Mouse (Mus musculus): ENCODE results near the gene Anapc1.

Anapc1 gene

DNA sequence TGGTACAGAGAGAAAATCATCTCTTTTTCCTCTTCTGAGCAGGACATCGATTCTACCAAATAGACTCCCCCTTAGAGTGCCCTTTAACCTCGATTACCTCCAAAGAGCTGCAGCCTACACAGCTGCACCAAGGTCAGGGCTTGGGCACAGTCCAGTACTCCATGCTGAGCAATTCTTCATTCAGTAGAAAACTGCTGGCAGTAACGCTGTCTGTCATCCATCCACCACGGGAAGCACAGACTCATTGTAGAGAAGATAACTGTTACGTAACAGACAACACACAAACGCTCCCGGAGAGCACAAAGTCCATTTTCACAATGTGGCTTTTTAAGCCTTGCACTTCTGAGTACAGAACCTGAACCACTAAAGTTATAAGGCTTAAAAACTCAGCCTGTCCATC, 74.9 kb downstream of the Anapc1 start:
- POLR2A ChIA-PET, result interaction anchor here in 1 of 4 experiments (0.6 kb wide), 1 partner anchor 43 kb away, joined by 3 read pairs; no protein-coding TSS in a partner anchor

GRCm38 (mm10) chr2:128611178-128611577, 76.0 kb downstream of the Anapc1 start:
- ChIA-PET CTCF (interaction anchor here in 1 of 4 experiments (1.0 kb wide), 1 partner anchor 38 kb away, joined by 3 read pairs; no protein-coding TSS in a partner anchor), POLR2A (interaction anchor here in 1 of 4 experiments (0.9 kb wide), 1 partner anchor 9 kb away, joined by 3 read pairs; no protein-coding TSS in a partner anchor)

More for the DNA sequence above, 74.9 kb downstream of the Anapc1 start:
- CTCF ChIA-PET, result no interaction called here

- POLR2A ChIA-PET, result interaction anchor here in 1 of 4 experiments (0.8 to 1.4 kb wide), 2 partner anchors 14 to 19 kb away, joined by 3 read pairs; no protein-coding TSS in a partner anchor
- CTCF ChIA-PET, result interaction anchor here in 1 of 4 experiments (0.8 kb wide), 1 partner anchor 32 kb away, joined by 3 read pairs; no protein-coding TSS in a partner anchor
Measured at GRCm38 (mm10) chr2:128609286-128609685, 77.9 kb downstream of the Anapc1 start.

- ChIA-PET CTCF (no interaction called here), POLR2A (interaction anchor here in 1 of 4 experiments (1.8 kb wide), 1 partner anchor 17 kb away, joined by 5 read pairs; no protein-coding TSS in a partner anchor)
Measured at GRCm38 (mm10) chr2:128601534-128601933, 85.7 kb downstream of the Anapc1 start.

GRCm38 (mm10) chr2:128592301-128592700, 94.9 kb downstream of the Anapc1 start:
- ChIA-PET CTCF (no interaction called here), POLR2A (interaction anchor here in 1 of 4 experiments (0.6 to 1.3 kb wide), 4 partner anchors 23 to 695 kb away, joined by 3 read pairs; no protein-coding TSS in a partner anchor)

GRCm38 (mm10) chr2:128590909-128591308, 96.3 kb downstream of the Anapc1 start, which contains the start of gene Spdye4c:
Gene Spdye4c, plus strand, starts transcription at chr2:128591209.
- ChIA-PET POLR2A (no interaction called here), CTCF (no interaction called here)

- ChIA-PET CTCF (interaction anchor here in 1 of 4 experiments (1.3 kb wide), 1 partner anchor 10 kb away, joined by 3 read pairs; no protein-coding TSS in a partner anchor), POLR2A (no interaction called here)
Measured at GRCm38 (mm10) chr2:128582881-128583280, 104.3 kb downstream of the Anapc1 start.

DNA sequence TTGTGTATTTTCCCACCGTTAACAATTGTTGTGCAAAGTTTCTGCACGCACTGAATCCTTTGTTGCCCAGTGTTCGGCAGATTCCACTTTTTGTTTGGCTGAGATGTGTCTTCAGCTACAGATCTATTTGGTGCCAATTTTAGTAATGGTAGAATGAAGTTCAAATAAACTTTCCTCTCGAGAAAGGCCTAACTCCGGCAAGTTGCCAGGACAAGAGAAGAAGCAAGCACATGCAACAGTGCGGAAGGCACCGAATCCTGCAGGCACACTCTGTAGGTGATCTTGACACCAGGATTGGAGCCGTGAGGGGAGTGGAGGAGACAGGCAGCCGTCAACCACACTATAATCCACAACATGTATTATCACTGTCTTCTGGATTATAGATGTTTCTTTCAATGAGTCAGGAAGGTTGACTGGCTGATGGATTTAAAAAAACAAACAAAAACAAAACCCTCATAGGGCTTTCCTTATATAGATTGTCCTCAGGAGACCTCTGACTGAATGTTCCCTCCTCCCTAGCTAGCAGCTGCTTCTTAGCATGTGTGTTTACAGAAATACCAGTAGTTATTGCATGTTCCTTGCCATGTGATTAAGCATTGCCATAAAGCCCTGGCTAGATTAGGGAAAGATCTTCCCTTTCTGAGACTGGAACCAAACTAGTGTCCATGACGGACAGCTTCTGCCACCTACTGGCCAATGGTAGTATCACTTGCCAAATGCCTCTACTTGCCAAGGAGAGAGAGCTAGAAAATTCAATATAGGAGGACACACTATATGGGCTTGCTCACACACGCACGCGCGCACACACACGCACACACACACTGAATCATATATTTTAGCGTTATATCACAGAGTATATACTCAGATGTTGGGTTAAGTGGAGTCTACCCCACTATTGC, 114.2 kb downstream of the Anapc1 start:
- CTCF ChIA-PET, result interaction anchor here (0.5 to 1.9 kb wide), 33 partner anchors 10 to 1502 kb away, joined by 3 to 12 read pairs (median 3); partner anchors contain the start of gene Blvra (in 1 of the 4)
- POLR2A ChIA-PET, result interaction anchor here in 2 of 4 experiments (0.6 to 0.9 kb wide), 2 partner anchors 161 to 199 kb away, joined by 3 read pairs; no protein-coding TSS in a partner anchor

- ChIA-PET POLR2A (interaction anchor here in 1 of 4 experiments (1.3 kb wide), 1 partner anchor 159 kb away, joined by 3 read pairs; no protein-coding TSS in a partner anchor), CTCF (interaction anchor here in 1 of 4 experiments (0.9 to 1.4 kb wide), 2 partner anchors 159 to 175 kb away, joined by 3 to 7 read pairs; no protein-coding TSS in a partner anchor)
Measured at GRCm38 (mm10) chr2:128571001-128571400, 116.2 kb downstream of the Anapc1 start.

DNA sequence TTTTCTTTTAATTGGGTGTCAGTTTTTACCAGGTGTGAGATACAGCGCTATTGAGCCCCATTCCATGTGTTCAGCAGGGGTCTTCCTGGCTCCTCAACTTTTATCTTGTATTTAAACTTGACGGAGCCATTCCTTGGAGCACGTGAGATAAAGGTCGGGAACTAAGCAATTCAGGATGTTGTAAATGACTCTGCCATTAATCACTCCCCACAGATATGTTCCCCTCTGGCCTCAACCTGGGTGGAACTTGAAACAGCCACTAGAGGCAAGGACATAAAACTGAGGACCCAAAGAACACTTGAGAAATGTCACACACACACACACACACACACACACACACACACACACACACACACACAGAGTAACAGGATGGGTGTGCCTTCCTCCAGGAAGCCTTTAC, 118.7 kb downstream of the Anapc1 start:
- CTCF ChIA-PET, result interaction anchor here (0.7 to 1.3 kb wide), 7 partner anchors 116 to 1066 kb away, joined by 3 to 6 read pairs (median 3); no protein-coding TSS in a partner anchor
- POLR2A ChIA-PET, result interaction anchor here in 2 of 4 experiments (0.7 to 1.4 kb wide), 4 partner anchors 134 to 557 kb away, joined by 3 to 6 read pairs (median 5); no protein-coding TSS in a partner anchor

GRCm38 (mm10) chr2:128568018-128568417, 119.2 kb downstream of the Anapc1 start:
- CTCF ChIA-PET, result interaction anchor here (0.5 to 3.9 kb wide), 12 partner anchors 23 to 1202 kb away, joined by 3 to 13 read pairs (median 4); no protein-coding TSS in a partner anchor
- POLR2A ChIA-PET, result interaction anchor here in 2 of 4 experiments (0.7 to 1.4 kb wide), 6 partner anchors 17 to 1438 kb away, joined by 3 to 6 read pairs (median 3); partner anchors contain the start of gene Tmem87b (in 1 of the 2)

DNA sequence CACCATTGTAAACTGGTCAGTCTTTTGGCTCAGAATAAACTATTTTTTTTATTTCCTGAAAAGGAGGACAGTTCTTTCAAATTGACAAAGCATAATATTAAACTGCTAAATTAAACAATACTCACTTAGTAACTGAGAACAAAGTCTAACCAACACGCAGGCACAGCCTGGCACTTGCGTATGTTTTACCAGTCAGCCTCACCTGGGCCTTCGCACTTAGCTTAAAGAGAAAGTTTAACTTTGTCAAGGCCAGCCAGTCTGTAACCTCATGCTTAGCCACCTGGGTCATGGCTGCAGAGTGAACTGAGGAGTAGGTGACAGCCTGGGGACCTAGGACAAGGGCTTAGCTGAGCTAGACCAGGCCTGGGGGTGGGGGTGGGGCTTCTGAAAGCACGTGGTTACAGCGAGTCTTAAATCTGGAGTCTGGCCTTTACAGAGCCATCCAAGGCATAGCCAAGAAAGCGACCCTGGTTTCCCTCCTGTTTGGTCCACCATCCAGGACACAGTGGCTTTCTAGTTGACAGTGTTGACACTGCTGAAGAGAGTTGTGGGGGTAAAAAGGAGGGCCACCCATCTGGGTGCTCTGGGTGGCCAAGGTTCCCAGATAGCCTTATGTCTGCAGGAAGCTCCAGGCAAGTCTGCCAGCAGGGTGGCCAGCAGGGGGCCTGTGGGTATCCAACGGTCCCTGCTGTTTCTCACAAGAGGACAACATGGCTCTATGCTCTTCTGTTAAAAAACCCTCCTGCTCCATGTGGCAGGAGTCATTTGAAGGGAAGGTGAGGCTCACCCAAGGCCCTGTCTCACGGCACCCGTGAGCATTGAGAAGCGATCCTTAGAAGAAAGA, 120.7 kb downstream of the Anapc1 start:
- POLR2A ChIA-PET, result interaction anchor here (0.6 to 1.3 kb wide), 12 partner anchors 18 to 728 kb away, joined by 3 to 5 read pairs (median 3); partner anchors contain the start of genes Acoxl (in 1 of the 4), Bcl2l11 (in 1 of the 4) and Tmem87b (in 1 of the 4)

DNA sequence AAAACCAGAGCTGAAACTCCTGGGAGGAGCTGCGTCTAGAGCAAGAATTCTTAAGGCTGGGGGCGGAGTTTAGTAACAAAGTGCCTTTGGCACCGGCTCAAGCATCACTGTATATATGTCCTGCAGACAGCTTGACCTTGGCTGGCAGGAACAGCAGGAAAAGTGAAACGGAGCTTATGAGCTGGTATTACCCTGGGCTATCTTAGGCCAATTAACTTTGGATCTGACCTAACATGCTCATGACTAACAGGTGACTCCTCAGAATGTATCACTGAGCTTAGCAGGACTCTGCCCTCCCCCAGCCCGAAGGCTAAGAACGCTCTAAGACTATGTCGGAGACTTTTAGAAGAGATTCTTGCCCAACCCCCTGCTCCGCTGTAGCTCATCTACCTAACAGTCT, 121.3 kb downstream of the Anapc1 start:
- POLR2A ChIA-PET, result interaction anchor here (0.6 to 1.3 kb wide), 12 partner anchors 17 to 727 kb away, joined by 3 to 5 read pairs (median 3); partner anchors contain the start of genes Acoxl (in 1 of the 4), Bcl2l11 (in 1 of the 4) and Tmem87b (in 1 of the 4)
- CTCF ChIA-PET, result interaction anchor here (0.6 to 3.9 kb wide), 22 partner anchors 12 to 677 kb away, joined by 3 to 13 read pairs (median 3); no protein-coding TSS in a partner anchor

More for the DNA sequence above, 120.7 kb downstream of the Anapc1 start:
- CTCF ChIA-PET, result interaction anchor here (0.6 to 3.9 kb wide), 26 partner anchors 10 to 1241 kb away, joined by 3 to 14 read pairs (median 3); no protein-coding TSS in a partner anchor

- ChIA-PET POLR2A (no interaction called here), CTCF (interaction anchor here in 2 of 4 experiments (0.5 to 3.9 kb wide), 2 partner anchors 19 to 308 kb away, joined by 5 to 13 read pairs; no protein-coding TSS in a partner anchor)
Measured at GRCm38 (mm10) chr2:128564195-128564594, 123.0 kb downstream of the Anapc1 start.

All from embryonic stem cell, embryonic (primary cell).